Mouse (Mus musculus): Measurements from ENCODE around the gene Elk3. TPM values are rescaled to one million over a fixed set of nuclear protein-coding genes. Genes with fewer than 3 reads are reported as not detected.

Elk3 gene
- polyA plus RNA-seq, 1 experiment from 2014 or later: 37.6 TPM

GRCm38 (mm10) chr10:93309131-93309933 lies 1.6 kb downstream of the Elk3 start:
- Histone ChIP-seq H3K27me3 (no peaks in the 10 kb centered on the region), H3K9ac (peak overlapping the region; percentile 92), H3K27ac (peak overlapping the region; percentile 99), H3K4me3 (peak overlapping the region; percentile 59), H3K4me1 (peaks cover 36% of the 10 kb centered on the region), H3K36me3 (no peaks in the 10 kb centered on the region), H3K4me2 (replicated peaks) (peak overlapping the region; percentile 80), H3K9me3 (no peaks in the 10 kb centered on the region)
- peak; percentile 48; the same call in 1 of the 2 replicates for ATAC-seq (ENCODE audit: insufficient number of reproducible peaks, insufficient read depth, low FRiP score, low TSS enrichment)
- 0% methylated on average over 21 of the region's 23 CpGs for WGBS

- no peak overlapping the region for H3K9ac ChIP-seq
- H3K27me3 ChIP-seq: no peaks in the 10 kb centered on the region
- no peaks in the 10 kb centered on the region for H3K36me3 ChIP-seq
- no peaks in the 10 kb centered on the region for H3K9me3 ChIP-seq
- 85% methylated on average over 11 of the region's 11 CpGs for WGBS
- peaks cover 45% of the 10 kb centered on the region; the same call in 1 of the 2 replicates for H3K4me1 ChIP-seq
- ATAC-seq (ENCODE audit: insufficient number of reproducible peaks, insufficient read depth, low FRiP score, low TSS enrichment): no peak
- no peak overlapping the region for H3K4me3 ChIP-seq
- H3K4me2 ChIP-seq (replicated peaks): peak overlapping the region; percentile 18; the same call in 1 of the 2 replicates
- H3K27ac ChIP-seq: no peak overlapping the region
Observed at GRCm38 (mm10) chr10:93306367-93306766, 4.6 kb downstream of the Elk3 start.

GRCm38 (mm10) chr10:93305946-93306345 lies 5.0 kb downstream of the Elk3 start:
- no peak overlapping the region for H3K9ac ChIP-seq
- H3K36me3 ChIP-seq: no peaks in the 10 kb centered on the region
- H3K4me3 ChIP-seq: no peak overlapping the region
- H3K9me3 ChIP-seq: no peaks in the 10 kb centered on the region
- H3K4me2 ChIP-seq (replicated peaks): peak overlapping the region; percentile 18; the same call in 1 of the 2 replicates
- no peak overlapping the region for H3K27ac ChIP-seq
- no peaks in the 10 kb centered on the region for H3K27me3 ChIP-seq
- peaks cover 45% of the 10 kb centered on the region; the same call in 1 of the 2 replicates for H3K4me1 ChIP-seq
- whole genome bisulfite sequencing: 47% methylated on average over 6 of the region's 6 CpGs
- ATAC-seq (ENCODE audit: insufficient number of reproducible peaks, insufficient read depth, low FRiP score, low TSS enrichment): no peak

GRCm38 (mm10) chr10:93303231-93303630 lies 7.7 kb downstream of the Elk3 start:
- ATAC-seq (ENCODE audit: insufficient number of reproducible peaks, insufficient read depth, low FRiP score, low TSS enrichment): no peak
- no peaks in the 10 kb centered on the region for H3K27me3 ChIP-seq
- peaks cover 44% of the 10 kb centered on the region for H3K4me1 ChIP-seq
- no peaks in the 10 kb centered on the region for H3K9me3 ChIP-seq
- H3K9ac ChIP-seq: no peak overlapping the region
- H3K4me2 ChIP-seq (replicated peaks): no peak overlapping the region
- WGBS: 70% methylated on average over 4 of the region's 4 CpGs
- H3K36me3 ChIP-seq: 0 out of 2 replicates have a peak, but pooled peaks cover 2% of the 10 kb centered on the region
- H3K27ac ChIP-seq: peak overlapping the region; percentile 55; the same call in 1 of the 2 replicates
- H3K4me3 ChIP-seq: no peak overlapping the region

GRCm38 (mm10) chr10:93301831-93302230 lies 9.1 kb downstream of the Elk3 start:
- H3K9me3 ChIP-seq: no peaks in the 10 kb centered on the region
- H3K4me2 ChIP-seq (replicated peaks): no peak overlapping the region
- no peak overlapping the region for H3K9ac ChIP-seq
- peaks cover 48% of the 10 kb centered on the region for H3K4me1 ChIP-seq
- 0 out of 2 replicates have a peak, but pooled peaks cover 2% of the 10 kb centered on the region for H3K36me3 ChIP-seq
- no peak overlapping the region for H3K4me3 ChIP-seq
- H3K27ac ChIP-seq: 0 out of 2 replicates have a peak overlapping the region, but pooled peaks have one; percentile 36
- WGBS: 75% methylated on average over 8 of the region's 8 CpGs
- ATAC-seq (ENCODE audit: insufficient number of reproducible peaks, insufficient read depth, low FRiP score, low TSS enrichment): no peak
- H3K27me3 ChIP-seq: no peaks in the 10 kb centered on the region

- no peak overlapping the region for H3K4me3 ChIP-seq
- 0 out of 2 replicates have a peak, but pooled peaks cover 2% of the 10 kb centered on the region for H3K36me3 ChIP-seq
- no peak overlapping the region for H3K9ac ChIP-seq
- 48% methylated on average over 7 of the region's 7 CpGs for WGBS
- no peak overlapping the region for H3K4me2 ChIP-seq (replicated peaks)
- peak overlapping the region; percentile 30; the same call in 1 of the 2 replicates for H3K27ac ChIP-seq
- H3K9me3 ChIP-seq: no peaks in the 10 kb centered on the region
- no peaks in the 10 kb centered on the region for H3K27me3 ChIP-seq
- peaks cover 56% of the 10 kb centered on the region for H3K4me1 ChIP-seq
- ATAC-seq (ENCODE audit: insufficient number of reproducible peaks, insufficient read depth, low FRiP score, low TSS enrichment): no peak
Observed at GRCm38 (mm10) chr10:93298208-93298607, 12.7 kb downstream of the Elk3 start.

GRCm38 (mm10) chr10:93297774-93298173 lies 13.2 kb downstream of the Elk3 start:
- H3K27ac ChIP-seq: peak overlapping the region; percentile 30; the same call in 1 of the 2 replicates
- no peaks in the 10 kb centered on the region for H3K27me3 ChIP-seq
- ATAC-seq (ENCODE audit: insufficient number of reproducible peaks, insufficient read depth, low FRiP score, low TSS enrichment): no peak
- H3K9me3 ChIP-seq: no peaks in the 10 kb centered on the region
- 32% methylated on average over 5 of the region's 5 CpGs for WGBS
- H3K4me1 ChIP-seq: peaks cover 53% of the 10 kb centered on the region
- H3K4me3 ChIP-seq: no peak overlapping the region
- H3K9ac ChIP-seq: no peak overlapping the region
- no peak overlapping the region for H3K4me2 ChIP-seq (replicated peaks)
- H3K36me3 ChIP-seq: 0 out of 2 replicates have a peak, but pooled peaks cover 2% of the 10 kb centered on the region

- Histone ChIP-seq H3K9ac (no peak overlapping the region), H3K9me3 (no peaks in the 10 kb centered on the region), H3K36me3 (no peaks in the 10 kb centered on the region), H3K4me2 (replicated peaks) (peak overlapping the region; percentile 24), H3K27ac (peak overlapping the region; percentile 71), H3K4me1 (peaks cover 50% of the 10 kb centered on the region), H3K27me3 (no peaks in the 10 kb centered on the region), H3K4me3 (no peak overlapping the region)
- no peak for ATAC-seq (ENCODE audit: insufficient number of reproducible peaks, insufficient read depth, low FRiP score, low TSS enrichment)
- 33% methylated on average over 20 of the region's 20 CpGs for WGBS
Observed at GRCm38 (mm10) chr10:93294547-93295219, 16.3 kb downstream of the Elk3 start.

GRCm38 (mm10) chr10:93293621-93294020 lies 17.3 kb downstream of the Elk3 start:
- Histone ChIP-seq H3K9me3 (no peaks in the 10 kb centered on the region), H3K9ac (no peak overlapping the region), H3K36me3 (no peaks in the 10 kb centered on the region), H3K27me3 (no peaks in the 10 kb centered on the region), H3K4me1 (peaks cover 45% of the 10 kb centered on the region), H3K27ac (no peak overlapping the region), H3K4me2 (replicated peaks) (no peak overlapping the region), H3K4me3 (no peak overlapping the region)
- ATAC-seq (ENCODE audit: insufficient number of reproducible peaks, insufficient read depth, low FRiP score, low TSS enrichment): no peak
- WGBS: 71% methylated on average over 7 of the region's 7 CpGs

GRCm38 (mm10) chr10:93291843-93292242 lies 19.1 kb downstream of the Elk3 start:
- WGBS: 11% methylated on average over 6 of the region's 6 CpGs
- no peak for ATAC-seq (ENCODE audit: insufficient number of reproducible peaks, insufficient read depth, low FRiP score, low TSS enrichment)
- no peaks in the 10 kb centered on the region for H3K27me3 ChIP-seq
- H3K4me1 ChIP-seq: peaks cover 30% of the 10 kb centered on the region
- no peaks in the 10 kb centered on the region for H3K9me3 ChIP-seq
- H3K36me3 ChIP-seq: peaks cover 6% of the 10 kb centered on the region; the same call in 1 of the 2 replicates
- H3K4me2 ChIP-seq (replicated peaks): no peak overlapping the region
- no peak overlapping the region for H3K4me3 ChIP-seq
- H3K9ac ChIP-seq: no peak overlapping the region
- no peak overlapping the region for H3K27ac ChIP-seq

GRCm38 (mm10) chr10:93291352-93291751 lies 19.6 kb downstream of the Elk3 start:
- WGBS: 47% methylated on average over 7 of the region's 7 CpGs
- Histone ChIP-seq H3K9ac (no peak overlapping the region), H3K9me3 (no peaks in the 10 kb centered on the region), H3K4me1 (peaks cover 26% of the 10 kb centered on the region), H3K4me3 (no peak overlapping the region), H3K27ac (no peak overlapping the region), H3K27me3 (no peaks in the 10 kb centered on the region), H3K4me2 (replicated peaks) (no peak overlapping the region), H3K36me3 (peaks cover 6% of the 10 kb centered on the region; the same call in 1 of the 2 replicates)
- no peak for ATAC-seq (ENCODE audit: insufficient number of reproducible peaks, insufficient read depth, low FRiP score, low TSS enrichment)

Measured in embryonic facial prominence, embryonic 12.5 days (tissue).